Mouse (Mus musculus): ENCODE measurements around the gene Acsl3.

The Acsl3 gene

DNA sequence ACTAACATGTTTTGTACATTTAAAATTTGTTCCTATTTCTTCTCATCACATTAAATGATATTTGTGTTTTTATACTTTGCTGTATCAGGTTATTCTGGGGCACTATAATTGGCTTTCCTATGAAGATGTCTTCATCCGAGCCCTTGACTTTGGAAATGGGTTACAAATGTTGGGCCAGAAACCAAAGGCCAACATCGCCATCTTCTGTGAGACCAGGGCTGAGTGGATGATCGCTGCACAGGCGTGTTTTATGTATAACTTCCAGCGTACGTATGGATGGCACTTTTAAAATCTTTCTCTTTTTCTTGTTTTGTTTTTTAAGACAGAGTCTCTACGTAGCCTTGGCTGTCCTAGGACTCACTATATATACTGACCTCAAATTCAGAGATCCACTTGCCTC is 30.5 kb downstream of the Acsl3 start:
- DNase-seq, result no peak

DNA sequence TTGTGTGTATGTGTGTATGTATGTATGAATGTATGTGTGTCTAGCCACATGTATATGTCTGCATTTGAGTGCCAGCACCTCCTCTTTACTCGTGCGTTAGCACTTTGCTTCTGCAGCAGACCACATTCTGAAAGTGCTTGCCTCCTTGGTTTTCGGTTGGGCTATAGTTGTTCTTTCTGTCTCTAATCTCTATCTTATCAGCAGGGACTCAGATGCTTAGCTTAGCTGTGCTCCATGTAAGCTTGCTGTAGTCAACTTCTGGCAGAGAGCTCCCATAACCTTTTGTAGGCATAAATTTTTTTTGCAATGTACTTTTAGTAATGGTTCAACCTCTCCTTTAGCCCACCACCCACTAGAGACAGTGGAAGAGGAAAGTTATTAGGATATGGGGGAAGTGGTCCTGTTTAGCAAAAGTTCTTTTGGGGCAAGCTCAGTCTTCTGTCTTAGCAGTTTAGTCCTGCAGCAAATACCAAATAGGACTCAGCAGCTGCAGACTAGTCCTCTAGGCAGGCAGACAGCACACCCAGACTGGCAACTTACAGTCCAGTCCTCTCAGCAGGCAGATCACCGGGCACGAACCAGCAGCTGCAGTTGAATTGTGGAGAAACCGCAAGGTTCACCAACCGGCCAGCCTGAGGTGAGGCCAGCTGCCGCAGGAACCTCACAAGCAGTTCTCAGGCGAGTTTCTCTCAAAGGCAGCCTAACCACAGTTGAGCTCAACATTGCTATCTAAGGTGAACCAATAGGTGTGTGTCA is 37.1 kb downstream of the Acsl3 start:
- DNase-seq, result no peak

DNA sequence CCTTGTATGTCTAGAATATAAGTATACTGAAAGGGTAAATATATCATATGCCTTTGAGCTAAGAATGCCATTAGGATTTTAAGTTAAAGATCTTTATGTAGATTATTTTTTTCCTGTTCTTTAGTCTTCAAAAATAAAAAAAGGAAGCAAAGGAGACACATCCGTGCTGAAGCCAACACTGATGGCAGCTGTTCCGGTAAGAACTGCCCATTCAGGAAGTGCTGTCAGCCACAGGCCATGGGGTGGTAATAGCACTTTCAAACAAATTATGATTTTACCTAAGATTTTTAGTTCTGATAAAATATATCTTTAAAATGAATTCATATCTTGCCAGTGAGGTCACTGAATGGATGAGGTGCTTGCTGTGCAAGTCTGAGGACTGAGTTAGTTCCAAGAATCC is 38.7 kb downstream of the Acsl3 start:
- DNase-seq, result no peak

DNA sequence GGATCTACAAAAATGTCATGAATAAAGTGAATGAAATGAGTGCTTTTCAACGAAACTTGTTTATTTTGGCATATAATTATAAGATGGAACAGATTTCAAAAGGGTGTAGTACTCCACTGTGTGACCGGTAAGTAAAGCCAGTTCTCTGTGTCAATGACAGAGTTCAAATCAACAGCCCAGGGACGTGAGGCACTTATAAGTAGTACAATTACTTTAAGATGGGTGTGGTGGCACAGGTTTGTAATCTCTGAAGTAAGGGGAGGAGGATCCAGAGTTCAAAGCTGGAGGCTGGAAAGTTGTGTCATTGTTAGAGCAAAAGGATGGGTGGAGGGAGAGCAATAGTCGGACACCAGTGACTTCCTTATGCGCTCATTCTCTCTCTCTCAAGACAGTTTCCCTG is 39.3 kb downstream of the Acsl3 start:
- no peak for DNase-seq

DNA sequence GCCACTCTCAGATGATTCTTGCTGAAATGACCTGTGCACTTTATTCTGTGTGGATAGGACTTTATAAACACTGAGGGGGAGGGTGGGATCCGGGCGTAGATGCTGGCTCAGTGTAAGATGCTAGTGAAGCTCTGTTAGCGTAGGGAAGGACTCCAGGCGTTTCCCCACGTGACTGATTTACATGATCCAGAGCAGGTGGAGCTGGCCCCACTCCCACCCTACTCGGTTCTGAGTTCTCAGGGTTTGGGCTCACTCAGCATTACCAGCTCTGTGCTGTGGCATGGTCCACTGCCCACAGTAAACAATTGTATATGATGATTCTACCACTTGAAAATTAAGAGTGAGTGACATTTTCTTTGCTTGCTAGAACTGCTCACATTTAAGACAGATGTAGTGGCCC is 40.5 kb downstream of the Acsl3 start:
- no peak for DNase-seq

DNA sequence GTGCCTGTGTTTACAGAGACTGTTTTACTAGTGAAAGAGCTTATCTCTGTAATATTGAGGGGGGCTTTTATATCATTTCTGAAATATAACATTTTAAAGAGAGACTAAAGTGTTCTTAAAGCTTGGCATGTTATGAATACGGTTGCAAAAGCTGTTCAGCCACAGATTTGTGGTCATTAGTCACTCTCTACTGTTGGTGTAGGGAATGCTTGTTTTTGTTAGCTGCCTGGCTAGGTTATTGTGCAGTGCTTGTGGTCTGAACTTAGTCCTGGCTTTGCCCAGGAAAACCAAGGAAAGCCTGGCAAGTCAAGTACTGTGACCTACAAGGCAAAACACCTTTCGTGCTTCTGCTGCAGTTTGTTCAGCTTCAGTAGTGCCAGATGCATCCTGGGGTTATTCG is 44.1 kb downstream of the Acsl3 start:
- DNase-seq, result no peak

DNA sequence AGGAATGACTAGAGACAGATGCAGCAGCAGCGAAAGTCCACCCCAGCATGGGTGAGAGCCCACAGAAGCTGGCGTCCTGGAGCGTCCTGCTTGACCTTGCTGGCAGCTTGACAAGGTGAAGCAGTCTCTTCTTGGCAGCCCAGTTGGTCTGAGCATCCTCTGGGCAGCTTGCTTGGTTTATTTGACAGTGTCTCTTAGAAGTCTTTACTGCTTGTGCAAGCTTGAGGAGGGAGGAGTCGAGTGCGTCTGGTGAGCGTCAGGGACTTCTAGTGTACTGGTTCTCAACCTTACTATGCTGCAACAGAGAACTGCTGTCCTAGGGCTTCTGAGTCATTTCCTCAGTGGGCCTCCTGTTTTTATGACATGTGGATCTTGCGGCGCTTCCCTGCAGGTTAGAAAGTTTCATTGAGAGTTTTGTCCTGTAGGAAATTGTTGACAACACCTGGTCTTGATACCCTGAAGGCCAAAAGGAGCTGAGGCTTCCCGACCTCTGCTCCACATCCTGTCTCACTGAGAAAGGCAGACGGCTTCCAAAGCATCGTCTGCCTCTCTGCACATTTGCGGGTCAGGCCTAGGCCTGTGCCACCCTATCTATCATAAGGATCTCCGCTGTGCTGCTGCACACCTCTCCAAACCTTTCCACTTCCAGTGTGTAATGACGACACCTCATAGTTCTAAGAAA is 44.8 kb downstream of the Acsl3 start:
- DNase-seq, result no peak

DNA sequence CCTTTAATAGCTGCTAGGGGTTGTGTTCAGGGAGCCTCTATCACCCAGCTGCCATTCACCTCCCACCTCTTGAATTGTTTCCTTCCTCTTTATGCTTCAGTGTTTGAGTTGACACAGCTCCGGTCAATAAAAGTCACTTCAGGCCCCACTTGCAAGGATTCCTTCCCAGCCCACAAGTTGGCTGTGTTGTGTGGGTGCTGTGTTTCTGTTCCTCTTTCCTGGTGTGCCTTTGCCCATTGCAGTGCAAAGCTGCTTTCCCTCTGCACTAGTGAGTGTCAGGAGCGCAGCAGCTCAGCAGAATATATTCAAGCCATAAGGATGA is 45.3 kb downstream of the Acsl3 start:
- no peak for DNase-seq

DNA sequence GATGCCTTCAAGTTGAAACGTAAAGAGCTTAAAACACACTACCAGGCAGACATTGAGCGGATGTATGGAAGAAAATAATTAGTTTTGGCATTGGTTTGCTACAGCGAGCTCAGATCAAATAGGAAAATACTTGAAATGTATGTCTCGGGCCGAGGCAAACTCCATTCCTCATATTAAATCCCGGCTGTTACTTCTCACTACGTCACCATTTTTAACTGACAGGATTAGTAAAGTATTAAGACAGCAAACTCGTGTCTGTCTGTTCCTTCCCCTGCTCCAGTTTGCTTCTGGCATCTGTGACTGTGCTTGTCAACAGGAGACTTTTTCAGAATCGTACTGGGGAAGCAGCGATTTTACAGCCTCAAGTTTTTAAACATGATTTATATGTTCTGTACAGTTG is 48.7 kb downstream of the Acsl3 start:
- no peak for DNase-seq

DNA sequence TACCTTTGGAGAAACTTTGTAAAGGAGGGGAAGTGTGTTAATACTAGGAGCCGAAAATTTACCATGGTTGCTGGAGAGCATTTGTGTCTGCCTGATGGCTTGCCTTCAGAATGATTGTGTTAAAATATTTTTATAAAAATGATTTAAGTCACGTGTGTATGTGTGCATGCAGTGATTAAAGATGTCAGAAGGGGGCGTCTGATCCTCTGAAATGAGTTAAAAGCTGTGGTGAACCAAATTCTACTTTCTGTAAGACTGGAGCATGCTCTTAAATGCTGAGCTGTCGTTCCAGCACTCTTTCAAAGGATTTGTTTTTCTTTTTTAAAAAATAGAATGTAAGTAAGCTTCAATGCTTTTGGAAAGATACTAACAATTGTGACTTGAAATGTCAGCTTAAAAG is 49.7 kb downstream of the Acsl3 start:
- no peak for DNase-seq

DNA sequence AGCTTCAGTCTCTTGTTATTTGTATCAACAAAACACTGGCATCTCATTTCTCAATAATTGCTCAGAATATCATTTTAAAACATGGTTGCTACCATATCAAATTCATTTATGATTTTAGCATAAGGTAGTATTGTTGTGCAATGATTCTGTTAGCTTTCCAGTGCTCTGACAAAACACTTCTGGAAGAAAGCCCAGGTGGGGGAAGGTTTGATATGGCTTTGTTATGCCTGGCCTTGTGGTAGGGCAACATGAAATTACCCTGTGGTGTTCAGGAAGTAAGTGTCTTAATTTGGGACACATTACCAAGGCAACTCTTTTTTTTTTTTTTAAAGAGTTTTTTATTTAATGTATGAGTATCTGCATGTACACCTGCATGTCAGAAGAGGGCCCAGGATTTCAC is 52.4 kb downstream of the Acsl3 start:
- DNase-seq, result no peak

DNA sequence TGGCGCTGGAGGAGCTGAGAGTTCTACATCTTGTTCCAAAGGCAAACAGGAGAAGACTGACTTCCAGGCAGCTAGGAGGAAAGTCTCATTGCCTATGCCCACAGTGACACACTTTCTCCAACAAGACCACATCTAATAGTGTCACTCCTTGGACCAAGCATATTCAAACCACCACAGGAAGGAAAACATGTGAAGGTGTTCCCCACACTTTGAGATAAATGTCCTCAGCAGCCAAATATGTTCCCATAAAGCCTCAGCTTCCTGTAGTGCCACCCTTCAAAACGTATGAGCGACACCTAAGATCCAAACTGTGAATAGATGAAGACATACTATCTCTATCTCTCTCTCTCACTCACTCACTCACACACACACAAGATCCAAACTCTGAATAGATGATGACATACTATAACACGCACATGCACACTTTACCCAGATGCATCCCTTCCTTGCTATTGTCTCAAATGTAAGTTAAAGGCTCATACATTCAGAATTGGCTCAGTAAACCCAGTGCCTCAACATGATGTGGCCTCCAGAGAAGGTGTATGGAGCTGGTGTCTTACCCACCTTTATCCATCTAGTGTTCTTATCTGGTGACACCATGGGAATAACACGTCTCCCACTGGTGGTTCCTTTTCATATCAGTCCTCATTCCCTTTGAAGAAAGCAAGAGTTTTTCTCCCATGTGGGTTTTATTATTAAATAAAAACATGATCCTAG is 53.1 kb downstream of the Acsl3 start:
- no peak for DNase-seq

DNA sequence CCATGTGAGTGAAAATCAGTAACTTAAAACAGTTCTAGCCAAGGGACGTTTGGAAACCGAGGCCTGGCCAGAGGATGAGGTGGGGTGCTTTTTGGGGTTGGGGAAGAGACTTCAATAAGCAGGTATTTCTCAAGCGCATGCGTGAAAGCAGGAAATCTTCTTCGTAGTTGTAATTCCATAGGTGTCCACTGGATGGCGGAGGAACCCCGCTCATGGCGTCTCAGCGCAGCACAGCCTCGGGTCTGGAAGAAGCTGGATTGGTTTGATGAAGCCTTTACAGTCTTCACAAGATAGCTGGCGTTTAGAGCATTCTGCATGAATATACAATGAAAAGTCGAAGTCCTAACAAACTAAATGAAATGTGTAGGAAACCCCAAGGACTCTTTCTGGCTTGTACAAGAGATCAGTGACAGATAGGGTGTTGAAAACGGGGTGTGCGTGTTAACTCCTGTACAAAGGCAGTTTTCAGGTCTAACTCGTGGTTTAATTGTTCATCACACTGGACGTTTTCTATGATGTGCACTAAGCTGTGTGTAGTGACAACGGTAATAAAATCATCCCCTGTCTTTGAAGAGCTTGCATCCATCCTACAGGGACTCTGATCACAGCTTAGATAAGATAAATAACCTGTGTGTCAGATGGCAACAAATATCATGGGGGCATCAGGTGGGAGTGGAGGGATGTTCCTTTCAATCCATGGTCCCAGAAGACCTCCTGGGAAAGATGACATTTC is 67.0 kb downstream of the Acsl3 start:
- DNase-seq, result peak; percentile 45 to 52

DNA sequence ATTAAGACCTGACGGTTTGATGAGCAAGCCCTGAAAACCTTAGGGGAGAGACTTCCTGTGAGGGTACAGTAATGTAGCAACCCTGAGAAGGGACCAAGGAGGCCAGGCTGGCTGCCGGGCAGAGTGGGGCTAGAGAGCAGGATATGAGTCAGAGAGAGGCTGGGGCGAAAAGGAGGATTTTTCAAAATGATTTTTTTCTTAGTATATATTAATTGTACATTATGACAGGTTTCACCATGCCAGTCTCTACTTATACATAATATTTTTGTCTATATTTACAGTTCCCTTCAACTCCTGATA is 67.5 kb downstream of the Acsl3 start:
- DNase-seq, result no peak

DNA sequence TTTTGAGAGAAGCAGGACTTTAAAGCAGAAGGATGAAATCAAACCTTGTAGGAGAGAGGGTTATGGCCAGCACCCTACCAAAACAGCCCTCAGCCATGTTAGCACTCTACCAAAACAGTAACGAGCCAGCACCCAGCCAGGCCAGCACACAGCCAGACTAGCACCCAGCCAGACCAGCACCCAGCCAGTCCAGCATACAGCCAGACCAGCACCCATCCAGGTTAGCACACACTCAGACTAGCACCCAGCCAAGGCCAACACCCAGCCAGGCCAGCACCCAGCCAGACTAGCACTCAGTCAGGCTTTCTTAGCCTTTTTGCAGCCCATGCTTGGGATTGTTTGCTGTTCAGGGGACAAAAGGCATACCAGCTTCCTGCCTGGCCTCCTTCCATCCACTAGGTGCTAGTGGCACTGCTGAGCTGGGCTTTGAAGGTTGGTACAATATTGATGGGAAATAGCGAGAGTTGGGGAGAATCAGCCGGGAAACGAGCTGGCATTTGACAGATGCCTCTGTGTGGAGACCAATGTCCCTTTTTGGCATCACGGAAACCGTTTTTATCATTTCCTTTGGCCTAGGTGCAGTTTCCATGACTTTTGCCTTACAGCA is 68.1 kb downstream of the Acsl3 start:
- no peak for DNase-seq

DNA sequence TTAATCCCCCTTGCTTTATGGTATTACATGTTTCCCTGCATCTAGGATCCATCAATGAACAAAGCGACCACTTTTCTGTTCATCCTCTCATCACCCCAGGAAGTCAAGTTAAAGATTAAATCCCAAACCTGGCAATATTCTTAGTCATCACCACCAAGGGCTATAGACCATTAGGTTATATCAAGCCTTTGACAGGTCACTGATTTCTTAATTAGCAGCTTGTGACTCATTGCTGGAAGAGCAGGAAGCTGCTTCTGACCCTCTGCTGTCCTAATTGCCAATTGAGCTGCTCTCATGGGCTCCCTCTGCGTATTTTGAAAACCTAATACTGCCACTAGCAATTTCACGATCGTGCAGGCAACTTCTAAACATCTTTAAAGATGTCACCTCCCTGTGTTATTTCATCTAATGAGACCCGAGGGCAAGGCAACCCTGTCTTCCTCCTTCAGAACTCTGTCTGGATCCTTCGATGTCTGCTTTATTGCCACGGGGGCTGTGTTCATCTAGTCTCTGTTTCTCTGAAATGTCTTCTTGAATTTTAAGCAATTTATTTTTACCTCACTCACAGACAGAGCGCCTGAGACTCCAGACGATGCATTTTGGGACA is 72.6 kb downstream of the Acsl3 start:
- DNase-seq, result no peak

DNA sequence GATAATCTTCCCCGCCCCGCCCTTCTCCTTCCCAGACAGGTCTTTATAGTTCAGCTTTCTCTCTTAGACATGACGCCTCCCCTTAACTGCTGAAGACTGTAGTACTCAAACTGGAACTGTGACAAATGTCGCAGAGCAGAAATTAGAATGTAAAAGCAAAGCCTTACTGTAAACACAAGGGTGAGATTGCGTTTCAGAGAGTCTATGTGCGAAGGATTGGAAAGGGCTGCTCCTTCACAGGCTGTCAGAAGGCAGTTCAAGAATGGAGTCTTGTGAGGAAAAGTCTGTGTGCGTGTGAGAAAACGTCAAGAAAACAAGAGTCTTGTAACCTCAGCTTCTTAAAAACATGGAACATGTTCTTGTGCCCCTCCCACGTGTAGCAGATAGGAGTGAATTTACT is 74.7 kb downstream of the Acsl3 start:
- no peak for DNase-seq

DNA sequence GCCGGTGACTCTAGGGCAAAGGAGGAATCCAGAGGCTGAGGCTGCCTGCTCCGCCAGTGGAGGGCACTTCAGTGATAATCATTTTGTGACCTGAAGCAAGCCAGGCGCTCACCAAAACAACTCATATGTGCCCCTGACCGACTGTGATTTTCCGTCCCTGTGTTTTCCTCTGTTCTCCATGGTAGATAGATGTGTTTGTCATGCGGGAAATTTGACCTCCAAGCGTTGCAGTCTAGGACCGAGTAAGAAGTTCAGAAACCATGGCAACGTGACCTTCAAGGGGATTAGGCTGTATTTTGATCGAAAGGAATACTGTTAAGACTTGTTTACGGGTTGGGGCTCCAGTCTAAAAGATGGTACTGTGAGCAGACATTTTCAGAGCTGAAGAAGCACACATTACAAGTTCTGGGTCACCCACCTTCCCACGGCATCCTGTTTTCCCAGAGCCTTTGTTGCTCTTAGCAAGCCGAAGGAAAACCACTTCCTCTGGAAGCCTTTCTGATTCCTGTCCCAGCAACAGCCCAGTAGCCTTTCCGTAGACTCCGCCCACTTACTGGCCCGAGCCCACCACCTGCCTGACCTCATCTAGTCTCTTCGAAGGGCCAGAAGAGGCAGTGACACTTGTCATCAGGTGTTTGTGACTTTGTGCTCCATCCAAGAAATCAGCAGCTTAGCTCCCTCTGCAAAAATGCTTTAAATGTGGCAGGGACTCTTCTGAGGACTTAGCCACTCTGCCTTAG is 76.8 kb downstream of the Acsl3 start:
- no peak for DNase-seq

DNA sequence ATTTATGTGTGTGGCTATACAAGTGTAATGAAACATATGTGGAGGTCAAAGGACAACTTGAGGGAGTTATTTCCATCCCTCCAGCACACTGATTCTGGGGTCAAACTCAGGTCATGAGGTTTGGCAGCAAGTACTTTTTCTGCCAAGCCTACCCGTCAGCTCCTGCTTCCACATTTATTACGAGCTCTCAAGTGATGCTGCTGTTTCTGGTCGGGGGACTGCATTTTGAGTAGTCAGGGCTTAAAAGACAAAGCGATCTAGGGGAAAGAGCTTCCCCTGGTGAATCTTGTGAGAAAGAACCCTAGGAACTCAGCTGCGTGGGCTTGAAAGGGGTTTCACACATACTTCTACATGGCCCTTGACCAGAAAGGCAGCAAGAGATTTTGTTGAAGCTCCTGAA is 80.0 kb downstream of the Acsl3 start:
- DNase-seq, result no peak

DNA sequence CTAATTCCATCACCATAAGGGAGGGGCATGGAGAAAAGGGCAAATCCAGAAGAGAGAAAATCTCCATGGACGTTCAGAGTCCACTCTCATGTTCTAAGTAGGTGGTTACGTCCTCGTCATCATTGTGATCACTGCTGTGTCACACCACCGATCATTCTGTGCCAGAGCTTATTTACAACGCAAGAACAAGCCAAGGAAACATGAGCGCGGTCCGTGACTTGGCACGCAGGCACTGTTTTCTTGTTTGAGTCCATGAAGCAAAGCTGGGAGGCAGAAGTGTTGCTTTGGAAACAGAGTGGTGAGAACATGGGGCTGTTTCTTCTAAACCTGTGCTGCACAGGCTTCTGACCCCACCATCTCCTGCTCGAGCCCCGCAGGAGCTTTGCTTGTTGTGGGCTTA is 83.1 kb downstream of the Acsl3 start:
- DNase-seq, result no peak

DNA sequence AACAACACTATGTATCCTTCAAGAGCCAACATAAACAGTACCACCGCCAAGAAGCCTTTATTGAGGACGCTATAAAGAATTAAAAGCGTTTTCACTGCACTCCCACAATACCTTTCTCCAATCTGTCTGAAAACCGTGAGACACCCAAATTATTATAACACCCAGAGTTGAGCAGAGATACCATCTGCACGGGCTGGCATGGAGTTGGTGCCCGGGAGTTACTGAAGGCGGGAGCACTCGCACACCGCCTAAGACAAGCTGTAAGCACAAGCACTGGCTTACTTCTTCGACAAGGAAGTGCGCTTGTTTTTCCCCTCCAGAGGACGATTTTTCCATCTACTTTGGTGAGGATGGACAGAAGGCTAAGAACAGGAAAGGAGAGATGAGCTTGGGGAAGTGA is 84.6 kb downstream of the Acsl3 start:
- DNase-seq, result no peak

DNA sequence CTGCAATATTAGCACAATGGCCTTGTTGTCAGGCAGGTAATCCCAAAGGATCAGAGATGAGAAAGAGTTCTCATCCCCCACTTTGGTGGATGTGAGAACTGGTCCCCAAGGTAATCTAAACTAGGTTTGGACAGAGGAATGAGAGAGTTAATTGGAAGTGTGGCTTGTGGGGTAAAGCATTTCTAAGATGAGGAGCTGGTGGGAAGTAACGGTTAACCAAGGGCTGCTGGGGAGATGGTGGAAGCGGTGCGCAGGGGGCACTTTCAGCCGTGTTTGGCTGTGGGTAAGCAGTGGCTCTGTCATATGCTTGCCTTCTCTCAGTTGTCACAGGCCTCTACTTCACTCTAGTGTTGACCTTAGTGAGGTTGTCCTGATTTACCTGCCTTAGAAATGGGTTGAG is 85.7 kb downstream of the Acsl3 start:
- no peak for DNase-seq
